Mouse (Mus musculus): Measurements from ENCODE around the gene Nyap2.
"Not testable (repeated sequence)": the region's sequence is repeated elsewhere in the genome, so short reads cannot be mapped to it uniquely, and the experiment has no call there.

Nyap2 gene

DNA sequence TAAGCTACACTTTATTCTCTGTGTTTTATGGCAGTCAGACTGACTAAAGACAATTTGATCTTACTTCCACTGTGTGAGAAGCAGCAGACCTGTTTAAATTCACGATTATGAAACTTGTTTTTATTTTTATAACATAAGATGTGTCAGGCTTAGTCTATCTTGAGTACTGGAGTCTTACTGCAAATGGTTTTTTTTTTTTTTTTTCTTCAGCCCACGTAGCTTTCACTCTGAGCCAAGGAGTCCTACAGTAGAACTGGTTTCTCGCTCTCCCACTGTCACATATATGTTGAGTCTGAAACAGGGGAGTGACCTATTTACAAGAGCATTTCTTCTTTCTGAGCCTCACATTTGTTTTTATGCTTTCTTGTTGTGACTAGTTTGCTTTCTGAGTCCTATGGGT lies 103.9 kb downstream of the Nyap2 start:
- DNase-seq (ENCODE audit: low read depth, low spot score), result peak; percentile 86

DNA sequence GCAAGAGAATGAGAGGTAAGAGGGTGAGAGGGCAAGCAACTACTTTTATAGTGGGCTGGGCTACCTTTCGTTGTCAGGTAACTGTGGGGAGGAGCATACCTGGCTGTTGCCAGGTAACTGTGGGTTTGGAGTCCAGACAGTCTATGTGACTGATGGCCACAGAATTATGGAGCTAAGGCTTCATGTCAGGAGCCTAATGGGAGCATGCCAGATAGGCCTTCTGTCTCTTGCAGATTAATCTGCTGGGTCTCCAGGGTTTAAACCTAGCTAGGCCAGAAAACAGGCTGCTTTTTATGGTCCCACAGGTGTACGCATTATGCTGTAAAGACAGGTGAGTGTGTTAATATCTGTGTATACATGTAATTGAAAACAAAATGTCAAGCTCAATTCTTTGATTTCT lies 132.8 kb downstream of the Nyap2 start:
- DNase-seq (ENCODE audit: low read depth, low spot score), result no peak

DNA sequence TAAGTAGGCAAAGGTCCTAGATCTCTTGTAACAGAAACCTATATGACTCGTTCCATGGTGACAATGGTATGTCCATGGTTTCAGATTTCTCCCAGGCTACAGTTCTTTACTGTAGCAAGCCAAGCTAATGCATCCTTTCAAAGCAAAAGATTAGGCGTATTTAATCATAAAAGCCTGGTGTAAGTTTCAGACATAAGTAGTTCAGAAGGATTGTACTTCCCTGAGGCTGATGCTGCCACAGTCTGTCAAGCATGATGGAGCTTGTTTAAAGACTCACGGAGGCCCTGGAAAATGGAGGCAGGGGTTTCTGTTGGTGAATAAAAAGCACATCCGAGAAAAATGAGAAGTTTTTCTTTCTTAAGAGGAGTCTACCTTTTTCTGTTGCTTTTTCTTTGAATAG lies 134.7 kb downstream of the Nyap2 start:
- no peak for DNase-seq (ENCODE audit: low read depth, low spot score)

DNA sequence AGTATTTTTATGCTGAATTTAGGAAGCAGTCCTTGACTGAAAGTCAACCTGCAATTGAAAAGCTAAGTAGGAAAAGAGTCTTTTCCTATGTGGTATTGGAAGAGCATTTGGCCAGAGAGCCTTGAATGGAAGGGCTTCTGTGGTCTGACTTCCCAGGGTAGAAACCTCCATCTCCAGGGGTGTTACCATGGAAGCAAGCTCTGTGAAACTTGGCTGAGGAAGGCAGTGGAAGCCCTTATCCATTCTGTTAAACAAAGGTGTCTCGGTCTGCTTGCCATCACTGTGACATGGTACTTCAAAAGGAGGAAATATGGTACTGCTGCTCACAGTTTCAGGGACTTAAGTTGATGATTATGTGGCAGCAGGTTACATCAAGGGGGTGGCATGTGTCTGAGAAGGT lies 143.0 kb downstream of the Nyap2 start:
- no peak for DNase-seq (ENCODE audit: low read depth, low spot score)

DNA sequence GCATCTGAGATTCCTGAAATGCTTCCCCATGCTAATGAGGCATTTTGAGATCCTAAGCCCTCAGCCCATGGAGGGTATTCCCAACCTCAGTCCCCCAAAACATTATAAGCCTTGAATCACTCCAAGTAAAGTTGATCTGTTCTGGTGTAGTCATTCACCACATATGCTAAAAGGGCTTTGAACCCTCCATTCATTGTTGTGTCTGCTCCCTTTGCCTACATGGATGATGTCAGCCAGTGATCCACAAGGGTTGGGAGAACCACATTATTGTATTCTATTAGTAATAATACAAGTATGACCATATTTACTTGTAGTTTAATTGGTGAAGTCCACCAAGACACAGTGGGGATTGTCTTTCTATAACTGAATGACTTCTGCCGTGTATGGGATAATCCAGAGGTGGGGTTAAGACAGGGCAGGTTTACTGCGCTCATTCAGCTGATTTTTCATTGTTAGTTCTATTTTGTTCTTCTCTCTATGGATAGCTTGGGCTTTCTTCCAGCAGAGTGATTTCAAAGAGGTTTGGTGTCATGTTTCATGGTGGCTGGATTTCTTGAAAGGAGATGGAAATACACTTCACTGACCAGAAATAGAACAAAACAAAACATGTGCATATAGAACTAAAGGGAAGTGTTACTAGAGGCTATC lies 155.1 kb downstream of the Nyap2 start:
- DNase-seq (ENCODE audit: low read depth, low spot score), result no peak

DNA sequence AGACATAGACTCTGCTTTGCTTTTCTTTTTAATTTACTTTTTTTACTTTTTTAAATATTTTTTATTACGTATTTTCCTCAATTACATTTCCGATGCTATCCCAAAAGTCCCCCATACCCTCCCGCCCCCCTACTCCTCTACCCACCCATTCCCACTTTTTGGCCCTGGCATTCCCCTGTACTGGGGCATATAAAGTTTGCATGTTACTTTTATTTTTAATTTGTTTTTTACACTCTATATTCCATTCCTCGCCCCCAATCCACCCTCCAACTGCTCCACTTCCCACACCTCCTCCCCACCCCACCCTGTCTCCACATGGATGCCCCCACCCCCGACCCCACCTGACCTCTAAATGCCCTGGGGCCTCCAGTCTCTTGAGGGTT lies 155.6 kb downstream of the Nyap2 start:
- DNase-seq (ENCODE audit: low read depth, low spot score), result not testable (repeated sequence)

DNA sequence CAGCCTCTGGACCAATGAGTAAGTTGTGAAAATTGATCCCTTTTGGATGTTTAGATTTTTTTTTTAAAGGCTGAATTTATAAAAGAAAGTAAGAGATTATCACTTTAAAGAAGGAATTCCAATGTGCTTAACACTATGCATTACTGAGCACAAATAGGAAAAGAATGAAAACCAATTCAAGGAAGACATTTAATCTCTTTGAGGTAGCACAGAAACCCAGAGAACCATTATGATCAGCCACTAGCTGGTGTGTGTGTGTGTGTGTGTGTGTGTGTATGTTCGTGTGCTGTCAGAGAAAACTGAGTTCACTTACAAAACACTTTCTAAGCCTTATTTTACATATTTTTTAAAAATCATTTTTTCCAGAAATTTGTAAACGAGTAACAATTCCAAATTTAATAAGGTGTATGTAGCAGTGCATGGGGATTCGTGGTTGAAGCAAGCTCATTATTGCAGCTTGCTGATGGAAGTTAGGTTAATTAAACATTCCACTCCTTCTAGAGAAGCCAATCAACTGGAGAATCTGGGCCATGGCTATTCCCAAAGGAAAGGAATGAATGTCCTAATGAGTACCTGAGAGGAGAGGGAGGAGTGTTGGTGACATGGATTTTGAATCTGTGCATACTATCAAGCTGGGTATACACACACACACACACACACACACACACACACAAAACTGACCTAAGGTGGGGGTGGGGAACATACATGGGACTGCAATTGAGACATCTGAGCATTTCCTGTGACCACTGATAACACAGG lies 171.9 kb downstream of the Nyap2 start:
- DNase-seq (ENCODE audit: low read depth, low spot score), result no peak

DNA sequence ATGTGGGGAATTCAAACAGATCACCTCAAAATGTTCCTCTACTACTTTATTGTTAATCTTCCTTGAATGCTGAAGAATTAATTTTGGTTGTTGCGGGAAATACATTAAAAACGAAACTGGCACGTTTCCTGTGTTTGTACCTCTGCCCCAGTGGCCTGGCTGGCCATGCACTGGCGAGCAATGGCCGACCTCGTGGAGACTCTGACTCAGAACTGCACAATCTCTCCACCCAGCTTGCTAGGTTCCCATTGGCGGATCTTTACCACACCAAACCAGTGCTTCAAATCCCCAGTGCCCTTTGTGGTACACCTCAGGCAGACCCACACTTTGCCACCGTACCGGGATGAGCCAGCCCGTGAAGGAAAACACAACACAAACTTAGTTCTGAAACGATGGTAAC lies 173.3 kb downstream of the Nyap2 start:
- DNase-seq (ENCODE audit: low read depth, low spot score), result no peak

DNA sequence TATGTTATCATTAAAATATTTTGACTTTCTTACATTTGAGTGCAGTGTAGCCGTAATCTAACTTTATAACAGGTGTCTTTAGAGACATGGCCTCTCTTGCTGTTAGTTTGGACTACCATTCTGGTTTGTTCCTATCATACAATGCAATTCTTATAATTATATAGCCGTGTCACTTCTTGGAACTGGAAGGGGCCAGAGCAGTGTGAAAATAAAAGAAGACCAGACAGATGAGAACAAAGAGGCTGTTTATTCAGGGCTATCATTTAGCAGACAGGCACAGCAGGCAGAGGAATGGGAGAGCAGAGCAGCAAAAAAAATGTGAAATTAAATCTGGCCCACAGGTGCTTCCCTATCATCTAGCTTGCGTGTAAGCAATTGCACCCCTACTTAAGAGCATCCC lies 189.7 kb downstream of the Nyap2 start:
- no peak for DNase-seq (ENCODE audit: low read depth, low spot score)

DNA sequence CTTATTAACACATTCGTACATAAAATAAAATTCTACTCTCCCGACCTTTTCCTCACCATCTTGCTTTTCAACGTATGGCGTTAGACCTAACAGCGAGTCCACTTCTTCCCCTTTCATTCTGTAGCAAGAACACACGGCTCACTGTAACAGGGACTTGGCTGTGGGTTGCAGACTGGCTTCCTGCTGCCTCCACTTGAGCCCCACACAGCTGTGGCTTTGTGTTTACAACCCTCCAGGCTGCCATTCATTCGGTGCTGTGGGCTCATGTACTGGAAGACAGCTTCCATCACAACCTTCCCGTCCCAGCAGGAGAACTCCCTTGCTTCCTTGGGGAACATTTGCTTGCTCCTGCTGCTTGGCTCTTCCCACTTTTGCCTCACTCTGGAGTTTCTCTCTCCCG lies 204.2 kb downstream of the Nyap2 start:
- DNase-seq (ENCODE audit: low read depth, low spot score), result no peak

DNA sequence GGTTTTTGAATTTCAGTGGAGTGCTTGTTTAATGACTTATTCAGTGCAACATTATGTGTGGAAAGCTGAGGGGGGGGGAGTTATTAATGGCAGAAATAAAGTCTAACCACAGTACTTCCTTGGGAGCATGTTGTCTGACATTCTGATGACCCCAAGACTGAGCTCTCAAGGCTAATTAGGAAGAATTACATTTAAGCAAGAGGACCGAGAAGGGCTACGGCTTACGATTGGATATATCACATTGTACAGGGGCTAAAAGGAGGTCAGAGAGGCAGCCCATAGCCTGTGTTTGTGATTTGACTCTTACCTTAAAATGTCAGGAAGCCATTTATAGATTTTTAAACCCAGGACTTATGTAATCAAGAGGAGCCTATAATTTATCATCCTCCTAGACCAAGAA lies 208.9 kb downstream of the Nyap2 start:
- no peak for DNase-seq (ENCODE audit: low read depth, low spot score)

DNA sequence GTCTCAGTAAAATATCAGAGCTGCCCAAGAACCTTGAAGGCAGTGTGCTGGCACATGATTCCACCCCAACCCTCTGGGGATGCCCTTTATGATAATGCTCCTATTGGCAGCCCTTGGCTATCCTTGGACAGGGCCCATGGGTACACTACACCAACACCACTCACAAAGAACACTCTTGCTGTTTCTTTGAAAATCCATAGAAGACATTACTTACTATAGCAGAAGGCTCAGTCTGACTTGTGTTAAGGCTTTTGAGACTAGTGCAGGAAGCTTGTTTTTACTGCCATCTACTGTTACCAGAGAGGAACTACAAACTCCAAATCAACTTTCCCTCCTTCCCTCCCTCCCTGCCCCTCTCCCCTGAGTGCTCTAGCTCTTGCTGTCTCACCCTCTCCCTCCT lies 210.3 kb downstream of the Nyap2 start:
- peak; percentile 50 for DNase-seq (ENCODE audit: low read depth, low spot score)

DNA sequence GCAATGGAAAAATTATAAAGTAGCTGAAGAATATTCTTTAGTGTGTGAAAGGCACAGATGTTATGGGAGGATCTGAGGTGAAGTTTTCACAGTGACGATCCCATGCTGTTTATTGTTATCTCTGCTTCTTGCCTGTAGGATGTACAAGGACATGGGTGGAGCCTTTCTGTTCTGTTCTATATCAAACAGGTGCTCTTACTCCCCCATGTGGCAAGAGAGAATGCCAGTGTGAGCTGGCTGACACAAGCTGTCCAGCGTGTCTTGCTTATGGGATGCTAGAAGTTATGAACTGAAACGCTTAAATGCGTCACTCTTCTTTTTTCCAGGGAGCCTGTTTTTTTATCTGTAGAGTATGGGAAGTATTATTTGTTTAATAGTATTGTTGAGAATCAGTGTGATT lies 224.0 kb downstream of the Nyap2 start:
- DNase-seq (ENCODE audit: low read depth, low spot score), result peak; percentile 38

DNA sequence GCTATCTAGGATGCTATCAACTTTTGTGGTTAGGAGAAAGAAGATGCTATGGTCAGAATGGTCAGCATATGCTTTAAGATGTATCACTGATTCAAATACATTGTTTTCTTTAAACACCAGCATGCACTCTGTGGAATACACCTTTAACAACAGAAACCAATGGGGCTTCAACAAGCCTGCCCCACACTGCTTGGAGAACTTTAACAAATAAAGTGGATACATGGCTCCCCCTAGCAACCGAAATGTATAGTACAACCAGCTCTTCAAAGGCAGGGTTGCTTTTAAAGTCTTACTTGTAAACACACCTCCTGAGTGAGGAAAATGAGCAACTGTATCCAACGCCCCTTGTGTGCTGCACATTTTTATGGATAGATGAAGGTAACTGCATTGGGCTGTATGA lies 224.9 kb downstream of the Nyap2 start:
- peak; percentile 52 for DNase-seq (ENCODE audit: low read depth, low spot score)

DNA sequence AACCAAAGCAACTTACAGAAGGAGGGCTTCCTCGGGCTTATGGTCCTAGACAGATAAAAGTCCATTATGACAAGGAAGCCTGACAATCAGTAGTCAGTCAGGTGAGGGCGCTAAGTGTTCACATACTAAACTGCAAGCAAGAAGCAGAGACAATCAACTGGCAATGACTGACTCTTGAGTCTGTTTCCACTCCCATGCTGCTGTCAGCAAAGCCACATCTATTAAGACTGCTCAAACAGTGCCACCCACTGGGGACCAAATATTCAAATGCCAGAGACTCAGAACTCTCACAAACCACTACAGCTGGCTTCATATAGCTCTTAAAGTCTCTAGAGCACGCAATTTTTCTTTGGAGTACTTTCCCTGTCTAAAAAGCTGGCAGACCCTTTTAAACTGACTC lies 226.6 kb downstream of the Nyap2 start:
- no peak for DNase-seq (ENCODE audit: low read depth, low spot score)

DNA sequence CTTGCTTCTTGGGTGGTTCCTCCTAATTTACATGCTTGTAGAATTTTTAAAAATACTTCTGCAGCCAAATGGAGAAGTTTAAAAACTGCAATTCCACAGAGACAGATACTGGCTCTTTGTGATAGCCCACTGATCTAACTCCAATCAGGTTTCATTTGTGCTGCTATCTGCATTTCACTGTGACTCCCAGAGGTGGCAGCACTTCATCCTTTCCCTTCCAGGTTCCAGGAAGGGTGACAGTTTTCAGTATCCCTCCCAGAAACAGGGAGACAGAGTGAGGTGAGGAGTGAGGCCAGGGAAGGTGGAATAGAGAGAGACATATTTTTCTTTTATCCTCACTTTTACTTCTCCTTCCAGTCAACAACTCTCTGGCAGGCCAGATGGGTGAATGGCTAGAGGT lies 230.7 kb downstream of the Nyap2 start:
- no peak for DNase-seq (ENCODE audit: low read depth, low spot score)

DNA sequence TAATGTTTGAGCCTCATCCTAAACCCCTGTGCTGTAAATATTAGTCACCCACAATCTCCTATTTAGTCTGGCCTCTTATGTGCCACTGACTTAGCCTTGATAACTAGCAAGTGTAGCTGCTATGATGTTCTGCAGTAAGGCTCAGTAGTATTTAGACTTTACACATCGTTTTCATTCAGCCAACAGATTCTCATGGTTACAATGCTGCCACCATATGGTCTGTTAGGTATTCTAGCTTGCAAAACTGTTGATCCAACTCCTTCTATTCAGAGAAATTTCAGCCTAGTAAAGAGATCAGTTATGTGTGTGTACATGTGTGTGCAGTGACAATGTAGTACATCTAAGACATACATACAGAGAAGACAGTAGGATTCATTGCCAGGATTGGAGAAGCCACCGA lies 231.2 kb downstream of the Nyap2 start:
- no peak for DNase-seq (ENCODE audit: low read depth, low spot score)

DNA sequence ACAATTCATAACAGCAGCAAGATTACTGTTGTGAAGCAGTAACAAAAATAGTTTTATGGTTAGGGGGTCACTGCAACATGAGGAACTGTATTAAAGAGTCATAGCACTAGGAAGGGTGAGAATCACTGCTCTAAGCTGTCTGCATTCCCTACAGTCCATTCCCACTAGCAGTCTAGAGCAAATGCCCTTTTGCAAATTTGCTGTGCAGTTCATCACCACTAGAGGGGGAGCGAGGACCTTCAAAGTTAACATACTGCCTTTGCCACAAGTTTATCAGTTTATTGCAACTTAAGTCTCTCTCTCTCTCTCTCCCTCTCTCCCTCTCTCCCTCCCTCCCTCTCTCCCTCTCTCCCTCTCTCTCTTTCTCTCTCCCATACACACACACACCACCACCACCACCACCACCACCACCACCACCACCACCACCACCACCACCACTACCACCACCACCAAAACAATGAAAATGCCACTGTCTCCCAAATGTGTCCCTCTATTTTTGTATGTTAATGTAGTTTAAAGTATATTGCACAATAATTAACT lies 233.4 kb downstream of the Nyap2 start:
- DNase-seq (ENCODE audit: low read depth, low spot score), result peak; percentile 36

DNA sequence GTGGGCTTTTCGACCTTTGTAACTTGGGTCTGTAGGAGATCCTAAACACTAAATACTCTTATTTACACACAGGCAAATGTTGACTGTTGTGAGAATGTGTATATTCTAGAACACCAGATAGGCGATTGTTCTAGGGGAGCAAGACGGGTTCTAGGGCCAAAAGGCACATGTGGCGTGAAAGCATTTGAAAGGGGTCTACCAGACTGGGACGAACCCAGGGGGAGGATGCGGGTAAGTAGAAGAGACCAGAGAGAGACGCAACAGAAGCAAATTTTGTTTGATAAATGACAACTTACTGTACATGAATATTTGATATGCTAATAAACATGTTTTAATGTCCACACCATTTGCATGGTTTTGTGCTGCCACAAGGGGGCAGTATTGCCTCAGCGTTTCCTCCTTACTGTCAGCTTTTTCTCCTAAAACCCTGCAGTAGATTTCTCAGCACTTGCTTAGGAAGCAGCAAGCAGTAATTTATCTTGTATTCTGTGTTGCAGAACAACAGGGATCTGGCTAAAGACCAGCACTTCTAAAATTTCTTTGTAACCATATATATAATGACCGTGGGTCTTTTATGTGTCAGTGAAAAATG lies 239.7 kb downstream of the Nyap2 start:
- peak; percentile 58 for DNase-seq (ENCODE audit: low read depth, low spot score)

DNA sequence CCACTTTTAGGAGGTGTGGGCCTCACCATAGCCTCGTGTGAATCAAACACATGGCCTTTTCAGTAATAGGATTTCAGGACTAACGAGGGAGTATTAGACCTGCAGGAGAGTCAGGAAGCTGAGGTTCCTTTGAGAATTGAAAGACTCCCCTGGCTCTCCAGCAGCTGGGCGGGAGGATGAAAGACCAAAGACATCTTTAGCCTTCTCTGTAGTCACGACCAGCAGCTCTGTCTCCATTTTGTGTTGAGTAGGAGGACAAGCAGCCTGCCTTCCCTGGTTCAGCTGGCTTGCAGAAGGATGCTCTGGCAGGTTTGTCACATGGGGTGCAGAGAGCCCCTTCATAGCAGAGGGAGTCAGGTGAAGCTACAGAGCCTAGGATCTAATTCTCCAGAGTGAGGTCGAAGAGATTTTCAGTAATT lies 240.3 kb downstream of the Nyap2 start:
- DNase-seq (ENCODE audit: low read depth, low spot score), result peak; percentile 47

DNA sequence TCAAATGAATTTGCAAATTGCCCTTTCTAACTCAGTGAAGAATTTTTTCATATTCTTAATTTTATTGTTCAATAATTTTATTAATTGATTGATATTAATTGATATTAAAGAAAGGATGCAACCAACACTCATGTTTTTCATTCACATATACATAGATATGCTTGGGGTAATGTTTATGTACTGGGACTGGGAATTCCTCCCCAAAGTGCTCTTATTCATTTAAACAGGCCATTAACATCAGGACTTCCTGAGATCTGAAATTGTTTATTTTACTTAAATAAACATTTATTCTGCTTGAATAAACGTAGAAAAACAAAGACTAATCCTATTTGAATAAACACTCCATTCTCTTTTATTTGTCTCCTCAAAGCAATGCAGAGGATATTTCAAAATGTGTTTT lies 311.0 kb downstream of the Nyap2 start:
- DNase-seq (ENCODE audit: low read depth, low spot score), result no peak

Data from telencephalon, adult 2 months (tissue).